Mouse (Mus musculus) spleen, adult 2 months (tissue): Measurements from ENCODE around the gene Rgs3.

ENCODE experiments used
- CTCF ChIP-seq: fragments of 200-500 bp; IDR thresholded peaks from 2 replicates; pipeline ENCODE4 v1.5.1; 2011; ENCODE audit warnings: mild to moderate bottlenecking, inconsistent platforms; ENCODE audit not compliant: insufficient read depth, insufficient read length, insufficient replicate concordance; ENCODE audit errors: extremely low read depth
- POLR2A ChIP-seq: fragments of 200-500 bp; IDR thresholded peaks from 2 replicates; pipeline ENCODE4 v1.6.1; 2011; ENCODE audit warnings: low read depth, low read length, inconsistent platforms

GRCm38 (mm10) chr4:62669094-62670071 lies 109.7 kb downstream of the Rgs3 start:
- TF ChIP-seq CTCF (no peak), POLR2A (no peak)
